ENCODE assay signal across 8 mouse cellular contexts in the genomic region with DNA sequence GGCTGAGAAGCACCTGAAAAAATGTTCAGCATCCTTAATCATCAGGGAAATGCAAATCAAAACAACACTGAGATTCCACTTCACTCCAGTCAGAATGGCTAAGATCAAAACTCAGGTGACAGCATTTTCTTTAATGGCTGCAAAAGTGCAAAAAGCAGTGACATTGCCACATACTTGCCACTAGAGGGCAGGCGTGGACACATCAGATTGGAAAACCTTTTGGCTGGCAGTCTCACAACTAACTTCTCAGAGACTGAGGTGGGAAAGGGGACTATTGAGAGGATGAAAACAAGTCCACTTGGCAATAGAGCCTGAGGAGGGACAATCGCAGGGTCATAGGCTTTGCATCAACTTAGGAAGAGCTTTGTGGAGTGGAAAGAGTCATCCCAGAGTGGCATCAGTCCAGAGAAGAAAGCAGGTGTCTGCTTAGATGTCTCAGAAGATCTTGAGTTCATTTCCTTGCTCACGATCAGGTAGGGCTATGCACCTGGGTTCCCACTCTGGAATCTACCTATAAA. TPM values are rescaled to one million over a fixed set of nuclear protein-coding genes. Genes with fewer than 3 reads are reported as not detected.
DNase-seq lines count a peak whose midpoint lies in the region; ATAC-seq lines count a peak whose summit lies in the region.

No protein-coding gene starts in this region.

- H3K9me3 ChIP-seq in liver, embryonic 11.5 days (ENCODE audit: control insufficient read depth, low read length): no peaks in the 10 kb centered on the region

- DNase-seq in cerebellum, adult 18-20 months: peak; percentile 56 to 68
- no peak for DNase-seq in cerebellum, adult 11-12 months
- DNase-seq in liver: peak; percentile 29
- DNase-seq in liver, embryonic 11.5 days (ENCODE audit: low spot score): no peak
- peak; percentile 37 for DNase-seq in c-Kit-positive CD71-positive TER-119-negative erythroid progenitor cells, embryonic 14.5 days (ENCODE audit: low read depth)

- H3K27me3 ChIP-seq in liver, embryonic 11.5 days (replicated peaks; ENCODE audit: control insufficient read depth, insufficient read depth, low read length): no peaks in the 10 kb centered on the region

- H3K36me3 ChIP-seq in liver, embryonic 11.5 days (ENCODE audit: control insufficient read depth, insufficient read depth, low read length): no peaks in the 10 kb centered on the region

- H3K4me1 ChIP-seq in liver, embryonic 11.5 days (replicated peaks; ENCODE audit: control insufficient read depth, insufficient read depth, low read length): no peaks in the 10 kb centered on the region

- no peak overlapping the region for H3K9ac ChIP-seq in liver, embryonic 11.5 days (ENCODE audit: low read depth, low read length)

- ATAC-seq in liver, embryonic 11.5 days (replicated peaks; ENCODE audit: low FRiP score): no peak
- peak; percentile 46 to 74; a peak in 2 of 4 replicates for ATAC-seq in hematopoietic stem cell, adult 5-6 weeks (replicated peaks in 1 of 2; ENCODE audit: insufficient read depth in 1 of 2, low FRiP score in 2 of 2, low TSS enrichment in 1 of 2, low read depth in 1 of 2, poor library complexity in 2 of 2, severe bottlenecking in 2 of 2)
- peak; percentile 80 for ATAC-seq in megakaryocyte progenitor cell, adult 5-6 weeks (replicated peaks; ENCODE audit: poor library complexity)
- ATAC-seq in monocyte, adult 5-6 weeks (replicated peaks; ENCODE audit: insufficient number of reproducible peaks, low FRiP score, low TSS enrichment, poor library complexity, severe bottlenecking): no peak; the same call in 1 of the 2 replicates

- 34% methylated on average over 3 of the region's 3 CpGs for WGBS in liver, embryonic 11.5 days

- no peak overlapping the region for H3K4me2 ChIP-seq in liver, embryonic 11.5 days

- H3K4me3 ChIP-seq in liver, embryonic 11.5 days (ENCODE audit: low read depth, low read length): no peak overlapping the region

- H3K27ac ChIP-seq in liver, embryonic 11.5 days (ENCODE audit: low read depth, low read length): no peak overlapping the region

RNA-seq across cellular contexts. Expression of gene Syn3, which starts 25.0 kb away (rescaled TPM):
- 0.58 and 0.66 TPM in 2 replicates for polyA plus RNA-seq in liver, embryonic 11.5 days (2014; fragmentation: Nextera tagmentation; extraction: Ambion mirVana)
- total RNA-seq in hematopoietic stem cell, adult 5-6 weeks (2017): 2.6 and 3.1 TPM in 2 replicates
- total RNA-seq in megakaryocyte progenitor cell, adult 5-6 weeks (2015): 0.62 and 1.2 TPM in 2 replicates
- 0.17 TPM in 1 of 2 replicates, not detected in the other for total RNA-seq in megakaryocyte progenitor cell, adult 5-6 weeks (2017)
- total RNA-seq in monocyte, adult 5-6 weeks (2017): 0.29 TPM in 1 of 3 replicates, not detected in the others

Comparison
In these comparisons a context has a peak if more than half of its experiments do, and no peak if none do; other contexts are left out.
1. DNase-seq: peak in cerebellum, adult 18-20 months (2 of 2), liver (single experiment) and c-Kit-positive CD71-positive TER-119-negative erythroid progenitor cells, embryonic 14.5 days (single experiment); none in cerebellum, adult 11-12 months (single experiment) and liver, embryonic 11.5 days (single experiment).
2. ATAC-seq: peak in hematopoietic stem cell, adult 5-6 weeks (2 of 2) and megakaryocyte progenitor cell, adult 5-6 weeks (single experiment); none in liver, embryonic 11.5 days (single experiment) and monocyte, adult 5-6 weeks (single experiment).